Mouse (Mus musculus): ENCODE measurements around the gene Ulk4. TPM values are rescaled to one million over a fixed set of nuclear protein-coding genes. Genes with fewer than 3 reads are reported as not detected.

The Ulk4 gene
- total and polyA plus RNA-seq, 2 experiments from 2014 or later: 8.1 to 68.0 TPM

- Histone ChIP-seq H3K9ac (replicated peaks; ENCODE audit: low read length, poor library complexity, severe bottlenecking) (no peak overlapping the region), H3K27ac (ENCODE audit: low read depth, low read length) (no peak overlapping the region)
- ATAC-seq (ENCODE audit: low FRiP score): no peak
These were observed 362.6 kb downstream of the Ulk4 start for GRCm38 (mm10) chr9:120914429-120914828.

GRCm38 (mm10) chr9:120913152-120913551 lies 363.8 kb downstream of the Ulk4 start:
- DNase-seq (ENCODE audit: low spot score): no peak
- no peak for ATAC-seq (ENCODE audit: low FRiP score)
- Histone ChIP-seq H3K4me2 (ENCODE audit: low read depth, low read length, poor library complexity, severe bottlenecking) (no peak overlapping the region), H3K27me3 (ENCODE audit: insufficient read depth, low read length) (no peaks in the 10 kb centered on the region), H3K36me3 (ENCODE audit: insufficient read depth, low read length) (no peaks in the 10 kb centered on the region), H3K9me3 (ENCODE audit: low read length) (no peaks in the 10 kb centered on the region), H3K27ac (ENCODE audit: low read depth, low read length) (no peak overlapping the region), H3K4me3 (ENCODE audit: low read depth, low read length) (no peak overlapping the region), H3K9ac (replicated peaks; ENCODE audit: low read length, poor library complexity, severe bottlenecking) (no peak overlapping the region), H3K4me1 (ENCODE audit: insufficient read depth, low read length) (no peaks in the 10 kb centered on the region)
- 85% methylated on average over 13 of the region's 13 CpGs for WGBS
- no peak for TF ChIP-seq CTCF (IDR thresholded peaks at IDR 0.05)

More at GRCm38 (mm10) chr9:120914429-120914828, 362.6 kb downstream of the Ulk4 start:
- WGBS: 86% methylated on average over 4 of the region's 4 CpGs
- H3K4me2 ChIP-seq (ENCODE audit: low read depth, low read length, poor library complexity, severe bottlenecking): no peak overlapping the region
- no peaks in the 10 kb centered on the region for H3K36me3 ChIP-seq (ENCODE audit: insufficient read depth, low read length)
- TF ChIP-seq CTCF (IDR thresholded peaks at IDR 0.05): no peak
- H3K4me3 ChIP-seq (ENCODE audit: low read depth, low read length): no peak overlapping the region
- H3K4me1 ChIP-seq (ENCODE audit: insufficient read depth, low read length): no peaks in the 10 kb centered on the region
- no peaks in the 10 kb centered on the region for H3K9me3 ChIP-seq (ENCODE audit: low read length)
- H3K27me3 ChIP-seq (ENCODE audit: insufficient read depth, low read length): no peaks in the 10 kb centered on the region
- DNase-seq (ENCODE audit: low spot score): no peak

- Histone ChIP-seq H3K27ac (ENCODE audit: low read depth, low read length) (no peak overlapping the region), H3K27me3 (ENCODE audit: insufficient read depth, low read length) (no peaks in the 10 kb centered on the region), H3K4me1 (ENCODE audit: insufficient read depth, low read length) (no peaks in the 10 kb centered on the region), H3K4me3 (ENCODE audit: low read depth, low read length) (no peak overlapping the region), H3K9me3 (ENCODE audit: low read length) (no peaks in the 10 kb centered on the region), H3K4me2 (ENCODE audit: low read depth, low read length, poor library complexity, severe bottlenecking) (no peak overlapping the region), H3K9ac (replicated peaks; ENCODE audit: low read length, poor library complexity, severe bottlenecking) (no peak overlapping the region), H3K36me3 (ENCODE audit: insufficient read depth, low read length) (no peaks in the 10 kb centered on the region)
- TF ChIP-seq CTCF (IDR thresholded peaks at IDR 0.05): no peak
- DNase-seq (ENCODE audit: low spot score) (peak; percentile 40), ATAC-seq (ENCODE audit: low FRiP score) (no peak)
- 83% methylated on average over 6 of the region's 6 CpGs for WGBS
These were observed 368.5 kb downstream of the Ulk4 start for GRCm38 (mm10) chr9:120908461-120908860.

Small RNAs within 50 kb of the gene (microRNA-seq; reads per million reads assigned to microRNA genes)
- gene Mir7090 (ENCODE audit: borderline number of aligned reads): not detected

Other genes with a start within 250 kb of the Ulk4 start
- gene Trak1, start 20.3 kb upstream of the Ulk4 start, total RNA-seq (2014; rRNA removed): 107 and 154 TPM in 2 replicates
- gene Trak1, start 20.3 kb upstream of the Ulk4 start, polyA plus RNA-seq (2015; fragmentation: Nextera tagmentation; extraction: Ambion mirVana): 58.7 and 61.6 TPM in 2 replicates
- 87.3 and 185 TPM in 2 replicates for gene Cck, start 218.5 kb upstream of the Ulk4 start, total RNA-seq (2014; rRNA removed)
- 75.4 and 82.9 TPM in 2 replicates for gene Cck, start 218.5 kb upstream of the Ulk4 start, polyA plus RNA-seq (2015; fragmentation: Nextera tagmentation; extraction: Ambion mirVana)

Data from midbrain, postnatal 0 days (tissue).